Mouse (Mus musculus) megakaryocyte, embryonic 14.5 days (primary cell): ENCODE measurements around the gene Slc25a44. TPM values are rescaled to one million over a fixed set of nuclear protein-coding genes. Genes with fewer than 3 reads are reported as not detected.

Source experiments
- H3K27me3 ChIP-seq: replicated peaks from 2 replicates; pipeline ENCODE3; 2012; ENCODE audit warnings: inconsistent platforms
- H3K36me3 ChIP-seq: replicated peaks from 2 replicates; pipeline ENCODE3; 2012; ENCODE audit warnings: low read length, inconsistent platforms, mixed read lengths
- H3K4me1 ChIP-seq: 2 replicates; pipeline ENCODE4 v1.6.1; 2012; ENCODE audit warnings: inconsistent platforms
- H3K4me3 ChIP-seq: replicated peaks from 2 replicates; pipeline ENCODE3; 2012; ENCODE audit warnings: moderate library complexity, mild to moderate bottlenecking, inconsistent platforms
- H3K9me3 ChIP-seq: 2 replicates; pipeline ENCODE4 v1.6.1; 2012; ENCODE audit warnings: inconsistent platforms
- FLI1 ChIP-seq: IDR thresholded peaks from 2 replicates; pipeline ENCODE4 v1.6.1; 2012; ENCODE audit warnings: low read length, inconsistent platforms, mixed read lengths
- GATA1 ChIP-seq: IDR thresholded peaks from 3 replicates; pipeline ENCODE4 v1.6.1; 2012; ENCODE audit warnings: mixed read lengths, low read length, inconsistent platforms, borderline replicate concordance
- polyA plus RNA-seq: library from polyadenylated mRNA; stranded (reverse); fragments of >175 nt; gene quantifications from 2 replicates; pipeline ENCODE4 v1.2.3, GENCODE M21; 2012; ENCODE audit warnings: low replicate concordance; ENCODE audit not compliant: insufficient read depth

The Slc25a44 gene
- 6.7 and 7.2 TPM in 2 replicates for polyA plus RNA-seq

DNA sequence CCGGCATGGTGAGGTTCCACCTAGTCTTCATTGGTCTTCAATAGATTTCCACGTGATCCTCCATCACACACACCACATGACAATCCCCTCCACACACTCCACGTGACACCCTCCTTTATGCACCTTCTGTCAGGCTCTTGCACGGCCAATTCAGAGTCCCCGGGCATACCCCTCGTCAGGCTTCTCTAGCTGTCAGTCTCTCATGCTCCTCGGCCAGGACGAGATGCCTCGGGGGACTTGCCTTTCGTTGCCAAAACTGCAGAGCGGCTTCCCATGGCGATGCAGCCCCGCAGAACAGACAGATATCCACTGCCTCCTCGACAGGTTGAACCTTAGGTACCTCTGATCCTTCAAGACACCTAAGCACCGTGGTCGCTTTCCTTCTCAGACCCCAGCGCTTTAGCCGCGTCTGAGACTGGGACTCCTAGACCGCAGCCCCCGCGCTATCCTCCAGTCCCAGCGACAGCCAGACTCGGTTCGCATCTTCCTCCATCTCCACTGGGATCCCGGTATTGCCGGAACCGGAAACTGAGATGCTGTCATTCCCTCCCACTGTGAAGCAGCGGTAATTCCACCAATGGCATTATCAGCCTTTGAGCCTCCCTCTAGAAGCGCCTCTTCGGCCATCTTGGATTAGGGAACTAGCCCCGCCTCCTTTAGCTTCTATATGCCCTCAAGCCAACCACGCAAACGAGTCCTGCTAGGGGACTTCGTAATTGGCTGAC, at the start of gene Slc25a44:
Gene Slc25a44, minus strand, starts transcription at position 535 of the 725 bp plus-strand sequence.
- peaks cover 19% of the 10 kb centered on the region for H3K36me3 ChIP-seq
- H3K9me3 ChIP-seq = no peaks in the 10 kb centered on the region
- no peak for TF ChIP-seq FLI1
- TF ChIP-seq GATA1 = no peak
- H3K4me1 ChIP-seq = peaks cover 62% of the 10 kb centered on the region
- no peaks in the 10 kb centered on the region for H3K27me3 ChIP-seq
- peak within 1 kb of the TSS; percentile 99 for H3K4me3 ChIP-seq

DNA sequence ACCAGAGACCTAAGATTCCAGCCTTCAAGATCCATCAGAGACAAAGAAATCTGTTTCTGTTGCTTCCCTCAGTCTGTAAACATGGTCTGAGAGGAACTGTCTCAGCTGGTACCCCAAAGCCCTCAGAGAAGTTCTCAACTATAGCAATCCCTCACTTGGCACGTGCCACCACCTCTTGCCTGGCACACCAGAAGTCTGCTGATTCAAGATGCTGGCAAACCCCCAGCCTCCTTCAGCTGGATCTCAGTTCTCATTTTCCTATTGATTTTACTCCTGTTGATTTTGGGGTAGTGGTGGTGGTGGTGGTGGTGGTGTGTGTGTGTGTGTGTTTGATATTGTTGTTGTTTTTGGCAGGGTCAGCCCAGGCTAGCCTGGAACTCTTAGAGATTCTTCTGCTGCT, 48.6 kb upstream of the Slc25a44 start:
- no peak for TF ChIP-seq GATA1
- no peak for TF ChIP-seq FLI1
- Histone ChIP-seq H3K4me3 (no peak overlapping the region), H3K36me3 (no peaks in the 10 kb centered on the region), H3K4me1 (peaks cover 14% of the 10 kb centered on the region), H3K9me3 (peaks cover 18% of the 10 kb centered on the region), H3K27me3 (peaks cover 20% of the 10 kb centered on the region)

DNA sequence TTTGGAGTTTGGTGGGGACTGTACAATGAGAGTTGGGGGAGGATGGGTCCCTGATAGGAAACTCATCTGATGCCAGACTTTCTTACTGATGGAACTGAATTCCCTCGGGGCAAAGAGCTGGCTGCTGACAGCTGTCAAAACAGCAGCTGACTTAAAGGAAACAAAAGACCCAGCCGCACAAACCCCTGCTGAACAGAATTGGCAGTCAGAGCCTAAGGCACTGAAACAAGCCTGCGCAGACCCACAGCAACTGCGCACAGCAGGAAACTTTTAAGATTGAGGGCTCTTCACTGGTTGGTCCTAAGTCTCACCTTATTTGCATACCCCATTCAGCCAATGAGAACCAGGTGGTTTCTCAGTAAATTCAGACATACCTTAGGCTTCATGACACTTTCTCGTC, 48.1 kb upstream of the Slc25a44 start:
- Histone ChIP-seq H3K27me3 (peaks cover 23% of the 10 kb centered on the region), H3K4me3 (no peak overlapping the region), H3K4me1 (peaks cover 18% of the 10 kb centered on the region), H3K36me3 (no peaks in the 10 kb centered on the region), H3K9me3 (peaks cover 18% of the 10 kb centered on the region)
- TF ChIP-seq GATA1 (no peak), FLI1 (no peak)

DNA sequence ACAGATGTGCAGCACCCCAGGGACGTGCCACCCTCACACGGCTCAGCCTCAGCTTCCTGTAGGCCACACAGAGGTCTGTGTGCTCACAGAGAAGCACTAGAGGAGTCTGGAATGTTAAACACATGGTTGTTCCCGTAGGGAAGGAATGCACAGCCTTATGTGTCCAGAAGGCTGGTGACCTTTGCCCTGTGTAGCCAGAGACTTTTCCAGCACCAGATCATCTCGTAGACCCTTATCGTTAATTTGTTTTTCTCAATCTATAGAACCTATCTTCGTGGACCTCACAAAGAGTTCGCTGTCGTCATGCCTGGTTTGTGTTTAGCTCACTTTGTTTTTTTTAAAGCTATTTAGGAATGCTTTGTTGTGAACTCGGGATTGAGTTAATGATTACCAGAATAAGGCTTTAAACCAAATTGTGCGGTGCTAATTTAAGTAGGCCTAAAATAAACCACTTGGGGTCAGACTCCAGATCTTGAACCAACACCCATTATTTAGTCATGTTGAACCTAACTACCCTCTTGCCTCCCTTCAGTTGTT, 46.1 kb upstream of the Slc25a44 start:
- TF ChIP-seq FLI1 = no peak
- no peak for TF ChIP-seq GATA1
- Histone ChIP-seq H3K36me3 (no peaks in the 10 kb centered on the region), H3K4me3 (no peak overlapping the region), H3K9me3 (peaks cover 18% of the 10 kb centered on the region), H3K4me1 (peaks cover 23% of the 10 kb centered on the region), H3K27me3 (peaks cover 24% of the 10 kb centered on the region)

- TF ChIP-seq FLI1 (no peak), GATA1 (no peak)
- Histone ChIP-seq H3K27me3 (peaks cover 32% of the 10 kb centered on the region), H3K36me3 (no peaks in the 10 kb centered on the region), H3K4me1 (peaks cover 34% of the 10 kb centered on the region), H3K9me3 (peaks cover 18% of the 10 kb centered on the region), H3K4me3 (no peak overlapping the region)
Measured at GRCm38 (mm10) chr3:88469466-88469865, 44.5 kb upstream of the Slc25a44 start.

- TF ChIP-seq GATA1 (no peak), FLI1 (no peak)
- H3K27me3 ChIP-seq = peaks cover 28% of the 10 kb centered on the region
- H3K4me1 ChIP-seq = peaks cover 37% of the 10 kb centered on the region
Measured at GRCm38 (mm10) chr3:88467116-88467824, 42.3 kb upstream of the Slc25a44 start.

GRCm38 (mm10) chr3:88465127-88465526, 40.2 kb upstream of the Slc25a44 start:
- Histone ChIP-seq H3K4me3 (no peak overlapping the region), H3K4me1 (peaks cover 46% of the 10 kb centered on the region), H3K36me3 (no peaks in the 10 kb centered on the region), H3K27me3 (peaks cover 44% of the 10 kb centered on the region), H3K9me3 (peaks cover 8% of the 10 kb centered on the region)
- TF ChIP-seq FLI1 (no peak), GATA1 (no peak)

More at GRCm38 (mm10) chr3:88467116-88467824, 42.3 kb upstream of the Slc25a44 start:
- H3K4me3 ChIP-seq = peak overlapping the region; percentile 74
- no peaks in the 10 kb centered on the region for H3K36me3 ChIP-seq
- H3K9me3 ChIP-seq = peaks cover 18% of the 10 kb centered on the region

GRCm38 (mm10) chr3:88464425-88464824, 39.5 kb upstream of the Slc25a44 start:
- Histone ChIP-seq H3K4me1 (peaks cover 49% of the 10 kb centered on the region), H3K27me3 (peaks cover 50% of the 10 kb centered on the region), H3K36me3 (no peaks in the 10 kb centered on the region), H3K4me3 (no peak overlapping the region), H3K9me3 (peaks cover 1% of the 10 kb centered on the region; the same call in 1 of the 2 replicates)
- TF ChIP-seq FLI1 (no peak), GATA1 (no peak)

DNA sequence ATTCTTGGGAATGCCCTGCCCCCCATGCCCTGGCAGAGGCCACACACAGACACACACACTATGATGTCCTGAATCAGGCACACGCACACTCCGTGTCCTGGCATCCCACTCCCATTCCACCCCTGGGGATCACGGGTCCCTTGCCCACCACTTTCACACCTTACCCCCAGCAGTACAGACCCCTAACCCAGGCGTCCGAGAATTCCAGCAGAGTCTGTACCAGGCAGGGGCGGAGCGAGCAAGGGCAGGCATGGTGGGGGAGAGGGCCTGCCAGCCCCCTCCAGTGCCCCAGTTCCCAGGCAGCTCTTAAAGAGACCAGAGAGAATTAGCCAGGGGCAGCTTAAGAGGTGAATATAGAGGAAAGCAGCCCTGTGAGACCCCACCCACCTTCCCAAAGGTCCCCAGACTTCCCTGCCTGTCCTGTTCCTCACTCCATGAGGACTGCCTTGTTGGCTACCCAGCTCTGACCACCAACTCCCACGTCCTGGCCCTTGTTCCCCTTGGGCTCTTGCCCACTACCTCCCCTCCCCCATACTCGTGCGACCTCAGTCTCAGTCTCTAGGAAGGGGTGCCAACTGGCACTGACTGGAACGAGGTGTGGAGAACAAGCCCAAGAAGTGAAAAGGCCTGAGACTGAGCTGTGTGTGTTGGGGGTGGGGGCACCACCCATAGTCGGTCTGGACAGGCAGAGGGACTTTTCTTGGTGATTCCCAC, 36.2 kb upstream of the Slc25a44 start, which contains the start of gene Sema4a:
Gene Sema4a, minus strand, starts transcription at position 200 of the 714 bp plus-strand sequence.
- Histone ChIP-seq H3K27me3 (peaks cover 75% of the 10 kb centered on the region), H3K9me3 (no peaks in the 10 kb centered on the region), H3K4me3 (no peak within 1 kb of the TSS), H3K4me1 (peaks cover 51% of the 10 kb centered on the region), H3K36me3 (no peaks in the 10 kb centered on the region)
- TF ChIP-seq FLI1 = no peak
- TF ChIP-seq GATA1 = no peak
